Mouse (Mus musculus): ENCODE data around the gene Nrbf2.

DNA sequence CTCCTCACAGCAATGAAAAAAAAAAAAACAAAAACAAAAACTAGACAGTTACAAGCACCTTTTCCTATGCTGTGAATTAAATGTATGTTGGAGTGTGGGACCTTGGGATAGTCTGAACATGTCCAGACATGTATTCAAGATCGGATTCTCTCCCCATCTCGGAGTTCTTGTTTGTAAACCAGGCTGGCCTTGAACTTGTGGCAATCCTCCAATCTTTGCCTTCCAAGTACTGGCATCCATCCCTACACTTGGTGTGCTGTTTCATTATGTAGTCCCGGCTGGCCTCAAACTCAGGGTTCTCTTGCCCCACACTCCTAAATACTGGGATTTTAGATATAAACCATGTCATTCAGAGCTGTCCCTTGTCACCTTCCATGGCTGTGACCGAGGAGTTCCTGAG lies 14.2 kb upstream of the Nrbf2 start:
- TF ChIP-seq CTCF (IDR thresholded peaks at IDR 0.05; ENCODE audit: control insufficient read depth, insufficient read depth, insufficient replicate concordance, low read depth, low read length), result no peak
- no peak for TF ChIP-seq POLR2A (IDR thresholded peaks at IDR 0.05; ENCODE audit: control insufficient read depth, low read depth, low read length)
